Mouse (Mus musculus): Measurements from ENCODE around the gene Acap2.

- no peak for TF ChIP-seq TAL1 (IDR thresholded peaks at IDR 0.05; ENCODE audit: low read length)
- no peak for TF ChIP-seq GATA1 (IDR thresholded peaks at IDR 0.05; ENCODE audit: low read length)
These were observed 41.6 kb downstream of the Acap2 start for GRCm38 (mm10) chr16:31159491-31159890.
